In genomic region chr3:29734251-29734650, GRCm38 (mm10) we compare ENCODE assay signal across 28 mouse cellular contexts.
DNase-seq lines count a peak whose midpoint lies in the region; ATAC-seq and TF ChIP-seq lines count a peak whose summit lies in the region.
"Had no signal": no experiment of that assay in that cellular context is flagged by ENCODE, and none has a peak within 500 bp of the region (broad histone marks: within the 10 kb centered on the region; RNA-seq: fewer than 3 reads in every experiment).

No protein-coding gene starts in this region.

- peak; percentile 17 for DNase-seq in midbrain, embryonic 10.5 days (ENCODE audit: low spot score)
- DNase-seq in midbrain, postnatal 0 days (ENCODE audit: low spot score): no peak
- DNase-seq in embryonic facial prominence, embryonic 11.5 days (ENCODE audit: low spot score): peak; percentile 65
- peak; percentile 56 for DNase-seq in limb, embryonic 11.5 days (ENCODE audit: low spot score)
- DNase-seq in kidney, postnatal 10 days: no peak
- no peak for DNase-seq in gastrocnemius, adult 8-10 months (ENCODE audit: low spot score in 2 of 2)
- no peak for DNase-seq in adrenal gland, postnatal 4 days (ENCODE audit: low spot score in 2 of 2)
- DNase-seq: adrenal gland, postnatal 14 days; cerebellum, adult 18-20 months; gastrocnemius, adult 2 months; heart, postnatal 14 days; kidney, postnatal 36 days; lung, embryonic 14.5 days; lung, postnatal 14 days; right cerebral cortex, postnatal 4 days; thymus, adult 2 months; thymus, postnatal 36 days had no signal

- peaks cover 7% of the 10 kb centered on the region; the same call in 1 of the 2 replicates for H3K4me1 ChIP-seq in midbrain, embryonic 10.5 days
- H3K4me1 ChIP-seq in midbrain, postnatal 0 days (ENCODE audit: insufficient read depth, low read length): no peaks in the 10 kb centered on the region
- no peaks in the 10 kb centered on the region; the same call in 1 of the 2 replicates for H3K4me1 ChIP-seq in embryonic facial prominence, embryonic 11.5 days (ENCODE audit: control insufficient read depth, insufficient read depth, low read length)
- peaks cover 3% of the 10 kb centered on the region; the same call in 1 of the 2 replicates for H3K4me1 ChIP-seq in limb, embryonic 11.5 days (ENCODE audit: control insufficient read depth, insufficient read depth, low read length)
- H3K4me1 ChIP-seq: kidney, embryonic 15.5 days; liver, embryonic 15.5 days; midbrain, embryonic 15.5 days; neural tube, embryonic 12.5 days had no signal

- H3K36me3 ChIP-seq in midbrain, embryonic 10.5 days: no peaks in the 10 kb centered on the region
- H3K36me3 ChIP-seq in midbrain, postnatal 0 days (ENCODE audit: insufficient read depth, low read length): no peaks in the 10 kb centered on the region
- H3K36me3 ChIP-seq in embryonic facial prominence, embryonic 11.5 days (replicated peaks; ENCODE audit: control insufficient read depth, insufficient read depth, low read depth, low read length): no peaks in the 10 kb centered on the region
- H3K36me3 ChIP-seq in limb, embryonic 11.5 days (ENCODE audit: control insufficient read depth, insufficient read depth, low read length): no peaks in the 10 kb centered on the region
- H3K36me3 ChIP-seq: kidney, embryonic 15.5 days; liver, embryonic 15.5 days; midbrain, embryonic 15.5 days; neural tube, embryonic 12.5 days had no signal

- no peaks in the 10 kb centered on the region for H3K9me3 ChIP-seq in midbrain, embryonic 10.5 days (replicated peaks)
- no peaks in the 10 kb centered on the region for H3K9me3 ChIP-seq in midbrain, postnatal 0 days (ENCODE audit: low read length)
- no peaks in the 10 kb centered on the region for H3K9me3 ChIP-seq in embryonic facial prominence, embryonic 11.5 days (replicated peaks; ENCODE audit: control insufficient read depth, low read length)
- H3K9me3 ChIP-seq in limb, embryonic 11.5 days (ENCODE audit: control insufficient read depth, low read length): no peaks in the 10 kb centered on the region
- H3K9me3 ChIP-seq: kidney, embryonic 15.5 days; liver, embryonic 15.5 days; midbrain, embryonic 15.5 days; neural tube, embryonic 12.5 days had no signal

- no peak overlapping the region for H3K4me3 ChIP-seq in midbrain, embryonic 10.5 days
- no peak overlapping the region for H3K4me3 ChIP-seq in midbrain, postnatal 0 days (ENCODE audit: low read depth, low read length)
- H3K4me3 ChIP-seq in embryonic facial prominence, embryonic 11.5 days (ENCODE audit: low read depth, low read length): no peak overlapping the region
- no peak overlapping the region for H3K4me3 ChIP-seq in limb, embryonic 11.5 days (ENCODE audit: low read depth, low read length)
- H3K4me3 ChIP-seq: gastrocnemius, adult 2 months; kidney, embryonic 15.5 days; layer of hippocampus, adult 2 months; left cerebral cortex, adult 2 months; liver, embryonic 15.5 days; midbrain, embryonic 15.5 days; neural tube, embryonic 12.5 days had no signal

- H3K27ac ChIP-seq in midbrain, embryonic 10.5 days (replicated peaks): no peak overlapping the region
- no peak overlapping the region for H3K27ac ChIP-seq in midbrain, postnatal 0 days (ENCODE audit: low read depth, low read length)
- H3K27ac ChIP-seq in embryonic facial prominence, embryonic 11.5 days (replicated peaks; ENCODE audit: low read depth, low read length): no peak overlapping the region
- peak overlapping the region; percentile 43; the same call in 1 of the 2 replicates for H3K27ac ChIP-seq in limb, embryonic 11.5 days (replicated peaks; ENCODE audit: low read depth, low read length)
- H3K27ac ChIP-seq: gastrocnemius, adult 2 months; hindbrain, embryonic 14.5 days; kidney, embryonic 15.5 days; layer of hippocampus, adult 2 months; left cerebral cortex, adult 2 months; liver, embryonic 15.5 days; midbrain, embryonic 15.5 days; neural tube, embryonic 12.5 days; stomach, postnatal 0 days had no signal

- WGBS in midbrain, embryonic 10.5 days: 46% methylated on average over 6 of the region's 6 CpGs
- WGBS in midbrain, postnatal 0 days: 32% methylated on average over 6 of the region's 6 CpGs
- 23% methylated on average over 6 of the region's 6 CpGs for WGBS in embryonic facial prominence, embryonic 11.5 days
- 23% methylated on average over 6 of the region's 6 CpGs for WGBS in limb, embryonic 11.5 days

- no peak overlapping the region for H3K4me2 ChIP-seq in midbrain, postnatal 0 days (ENCODE audit: low read depth, low read length, poor library complexity, severe bottlenecking)
- no peak overlapping the region for H3K4me2 ChIP-seq in embryonic facial prominence, embryonic 11.5 days (ENCODE audit: low read depth, low read length)
- no peak overlapping the region for H3K4me2 ChIP-seq in limb, embryonic 11.5 days (ENCODE audit: low read depth, severe bottlenecking)
- H3K4me2 ChIP-seq: hindbrain, embryonic 14.5 days; kidney, embryonic 15.5 days; liver, embryonic 15.5 days; lung, embryonic 14.5 days; midbrain, embryonic 15.5 days; neural tube, embryonic 12.5 days had no signal

- no peak overlapping the region for H3K9ac ChIP-seq in midbrain, postnatal 0 days (replicated peaks; ENCODE audit: low read length, poor library complexity, severe bottlenecking)
- no peak overlapping the region for H3K9ac ChIP-seq in embryonic facial prominence, embryonic 11.5 days (replicated peaks; ENCODE audit: low read length)
- no peak overlapping the region for H3K9ac ChIP-seq in limb, embryonic 11.5 days (ENCODE audit: low read length)
- H3K9ac ChIP-seq: hindbrain, embryonic 14.5 days; kidney, embryonic 15.5 days; liver, embryonic 15.5 days; lung, embryonic 14.5 days; midbrain, embryonic 15.5 days; neural tube, embryonic 12.5 days had no signal

- no peak for TF ChIP-seq CTCF in midbrain, postnatal 0 days (IDR thresholded peaks at IDR 0.05)

- H3K27me3 ChIP-seq in midbrain, embryonic 10.5 days (ENCODE audit: low read depth, poor library complexity, severe bottlenecking): no peaks in the 10 kb centered on the region
- no peaks in the 10 kb centered on the region for H3K27me3 ChIP-seq in midbrain, postnatal 0 days (ENCODE audit: insufficient read depth, low read length)
- H3K27me3 ChIP-seq in embryonic facial prominence, embryonic 11.5 days (ENCODE audit: control insufficient read depth, insufficient read depth, low read length): no peaks in the 10 kb centered on the region
- no peaks in the 10 kb centered on the region for H3K27me3 ChIP-seq in limb, embryonic 11.5 days (ENCODE audit: control insufficient read depth, insufficient read depth, low read length)
- H3K27me3 ChIP-seq: kidney, embryonic 15.5 days; liver, embryonic 15.5 days; midbrain, embryonic 15.5 days; neural tube, embryonic 12.5 days had no signal

- ATAC-seq in midbrain, postnatal 0 days (ENCODE audit: low FRiP score): no peak
- ATAC-seq in embryonic facial prominence, embryonic 11.5 days (replicated peaks; ENCODE audit: insufficient number of reproducible peaks, low FRiP score, low TSS enrichment, low read depth): peak; percentile 44; the same call in 1 of the 2 replicates
- ATAC-seq in limb, embryonic 11.5 days (ENCODE audit: insufficient number of reproducible peaks, low FRiP score, low TSS enrichment, low read depth): no peak
- ATAC-seq: CD4-positive, CD25-positive, alpha-beta regulatory T cell, adult 4 months; forebrain, embryonic 14.5 days; intestine, postnatal 0 days; midbrain, embryonic 15.5 days had no signal

Comparison
In these comparisons a context has a peak if more than half of its experiments do, and no peak if none do; other contexts are left out.
1. DNase-seq: peak in midbrain, embryonic 10.5 days (single experiment), embryonic facial prominence, embryonic 11.5 days (single experiment) and limb, embryonic 11.5 days (single experiment); none in midbrain, postnatal 0 days (single experiment), kidney, postnatal 10 days (single experiment), gastrocnemius, adult 8-10 months (0 of 2) and adrenal gland, postnatal 4 days (0 of 2).